Mouse (Mus musculus): ENCODE measurements around the gene Rnf8. TPM values are rescaled to one million over a fixed set of nuclear protein-coding genes. Genes with fewer than 3 reads are reported as not detected.

Gene Rnf8
- polyA plus RNA-seq (2012; rRNA removed), result 8.6 and 8.9 TPM in 2 replicates

DNA sequence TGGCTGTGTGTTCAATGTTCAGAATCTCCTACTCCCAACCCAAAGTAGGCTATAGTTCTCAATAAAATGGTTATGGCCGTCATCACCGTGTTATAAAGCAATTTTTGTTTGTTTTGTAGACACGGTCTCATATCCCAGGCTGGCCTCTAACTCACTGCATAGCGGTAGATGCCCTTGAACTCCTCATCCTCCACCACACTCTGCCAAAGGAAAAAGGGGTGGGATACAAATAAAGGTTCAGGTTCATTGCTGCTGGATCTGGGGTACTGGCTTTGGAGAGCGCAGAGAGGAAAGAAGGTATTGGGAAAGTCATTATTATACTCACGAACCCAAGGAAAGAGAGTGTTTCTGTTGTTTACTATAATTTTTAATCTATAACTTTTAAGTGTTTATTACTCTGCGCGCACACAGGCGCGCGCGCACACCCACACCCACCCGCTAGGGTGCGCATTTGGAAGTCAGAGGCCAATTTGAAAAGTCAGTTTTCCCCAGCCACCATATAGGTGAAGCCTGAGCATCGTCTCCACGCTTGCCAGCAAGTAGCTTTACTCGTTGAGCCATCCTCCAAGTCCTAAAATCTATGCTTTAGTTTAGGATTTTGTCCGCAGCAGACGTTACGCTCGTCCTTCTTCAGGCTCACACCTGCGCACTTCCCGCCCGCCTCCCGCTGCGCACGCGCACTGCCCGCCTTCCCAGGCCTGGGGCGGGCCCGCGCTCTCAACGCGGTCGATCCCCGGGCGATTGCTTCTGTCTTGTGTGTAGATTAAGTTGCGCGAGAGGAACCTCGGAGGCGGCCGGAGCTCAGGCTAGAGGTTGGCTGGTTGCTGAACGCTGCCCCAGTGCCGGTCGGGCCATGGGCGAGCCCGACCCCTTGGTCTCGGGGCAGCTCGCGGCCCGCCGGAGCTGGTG is at the start of gene Rnf8, which contains the start of gene Gm28043:
Gene Rnf8 (plus strand): TSS at position 676 of the 909 bp plus-strand sequence.
Gene Gm28043 (plus strand): TSS at position 762 of the 909 bp plus-strand sequence.

DNA sequence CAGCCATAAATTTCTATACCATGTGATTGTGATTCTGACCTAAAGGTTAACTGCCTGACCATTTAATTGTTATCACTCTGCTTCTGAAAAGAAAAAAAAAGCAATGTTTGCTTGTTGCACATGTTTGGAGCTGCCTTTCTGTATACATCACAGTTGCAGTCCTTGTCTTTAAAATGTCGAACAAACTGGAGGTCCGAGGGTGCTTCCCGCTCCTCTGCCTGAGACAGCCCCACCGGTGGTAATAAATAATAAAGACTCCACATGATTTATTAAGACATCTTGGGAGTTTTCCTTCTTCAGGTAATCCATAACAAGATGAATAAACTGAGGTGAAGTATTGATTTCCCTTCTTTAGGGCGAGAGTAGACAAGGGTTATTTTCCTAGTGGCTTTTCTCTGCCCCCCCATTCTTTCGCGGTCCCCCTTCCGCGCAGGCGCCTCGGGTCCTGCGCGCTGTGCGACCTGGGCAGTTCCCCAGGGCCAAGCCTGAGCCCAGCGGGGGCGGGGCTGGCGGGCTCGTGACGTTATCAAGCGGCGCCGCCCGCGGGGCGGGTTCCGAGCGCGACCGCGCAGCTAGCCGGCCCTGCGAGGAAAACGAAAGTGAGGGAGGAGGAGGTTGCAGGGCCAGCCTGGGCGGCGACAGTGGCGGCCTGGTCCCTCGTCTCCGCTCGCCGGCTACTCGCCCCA is 45.6 kb downstream of the Rnf8 start, which contains the start of gene Cmtr1:
Gene Cmtr1 (plus strand): TSS at position 520 of the 686 bp plus-strand sequence.

Other genes with a start within 250 kb of the Rnf8 start
- 18.1 and 45.7 TPM in 2 replicates for gene Pim1, start 124.0 kb upstream of the Rnf8 start, polyA plus RNA-seq (2012; rRNA removed)
- gene Gm17657, start 65.2 kb upstream of the Rnf8 start, polyA plus RNA-seq (2012; rRNA removed), result 0.30 TPM in 1 of 2 replicates, not detected in the other
- 11.8 and 12.8 TPM in 2 replicates for gene Tbc1d22b, start 65.0 kb upstream of the Rnf8 start, polyA plus RNA-seq (2012; rRNA removed)
- 0.16 TPM in 1 of 2 replicates, not detected in the other for gene Tmem217, start 62.4 kb upstream of the Rnf8 start, polyA plus RNA-seq (2012; rRNA removed)
- 0.03 and 0.08 TPM in 2 replicates for gene Gm28043, start 86 bp downstream of the Rnf8 start, polyA plus RNA-seq (2012; rRNA removed)
- 4.8 and 5.0 TPM in 2 replicates for gene Cmtr1, start 45.8 kb downstream of the Rnf8 start, polyA plus RNA-seq (2012; rRNA removed)
- gene Ccdc167, start 102.3 kb downstream of the Rnf8 start, polyA plus RNA-seq (2012; rRNA removed), result 1.5 and 2.3 TPM in 2 replicates